Mouse (Mus musculus) c-Kit-positive CD71-positive TER-119-positive erythroid progenitor cells, embryonic 14.5 days (primary cell): ENCODE results near the gene Adora1.

Experiments used
- DNase-seq: peaks from one replicate; pipeline ENCODE4 v3.0.0-alpha.2; 2013; ENCODE audit warnings: low spot score

Gene Adora1

GRCm38 (mm10) chr1:134193674-134194197 is 41.5 kb downstream of the Adora1 start:
- no peak for DNase-seq

GRCm38 (mm10) chr1:134193126-134193525 is 42.1 kb downstream of the Adora1 start, which contains the start of gene Mybph:
TSS of gene Mybph (plus strand) at chr1:134193448.
- no peak for DNase-seq

GRCm38 (mm10) chr1:134192024-134192423 is 43.2 kb downstream of the Adora1 start:
- DNase-seq: no peak

- no peak for DNase-seq
Measured at GRCm38 (mm10) chr1:134191192-134191591, 44.0 kb downstream of the Adora1 start.

- no peak for DNase-seq
Measured at GRCm38 (mm10) chr1:134188989-134189729, 46.1 kb downstream of the Adora1 start.

- no peak for DNase-seq
Measured at GRCm38 (mm10) chr1:134188217-134188616, 47.0 kb downstream of the Adora1 start.

- DNase-seq: no peak
Measured at GRCm38 (mm10) chr1:134184089-134184488, 51.1 kb downstream of the Adora1 start.

DNA sequence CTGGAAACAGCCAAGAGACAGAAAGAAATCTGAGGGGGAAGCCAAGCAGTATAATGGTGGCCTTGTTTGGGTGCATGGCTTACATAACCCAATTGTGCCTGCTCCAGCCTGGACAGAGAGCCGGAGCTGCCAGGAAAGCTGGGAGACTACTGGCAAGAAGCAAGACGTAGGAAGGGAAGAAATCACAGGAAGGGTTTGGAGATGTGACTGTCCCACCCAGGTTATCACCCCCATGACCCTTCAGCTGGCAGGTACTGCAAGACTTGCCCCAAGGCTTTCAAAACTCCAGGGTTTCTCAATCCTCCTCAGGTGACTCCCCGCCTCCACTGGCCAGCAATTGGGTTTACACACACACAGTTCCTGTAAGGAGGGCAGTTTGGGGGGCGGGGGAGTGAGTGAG is 53.2 kb downstream of the Adora1 start, which contains the start of gene Chil1:
Gene Chil1 (plus strand): TSS at position 152 of the 400 bp plus-strand sequence.
- DNase-seq: no peak

GRCm38 (mm10) chr1:134177976-134178375 is 57.3 kb downstream of the Adora1 start:
- DNase-seq: no peak

- DNase-seq: no peak
Measured at GRCm38 (mm10) chr1:134173081-134173480, 62.1 kb downstream of the Adora1 start.

GRCm38 (mm10) chr1:134168985-134169697 is 66.1 kb downstream of the Adora1 start:
- DNase-seq: no peak

GRCm38 (mm10) chr1:134168567-134168966 is 66.7 kb downstream of the Adora1 start:
- no peak for DNase-seq

- DNase-seq: no peak
Measured at GRCm38 (mm10) chr1:134167416-134168305, 67.6 kb downstream of the Adora1 start.

DNA sequence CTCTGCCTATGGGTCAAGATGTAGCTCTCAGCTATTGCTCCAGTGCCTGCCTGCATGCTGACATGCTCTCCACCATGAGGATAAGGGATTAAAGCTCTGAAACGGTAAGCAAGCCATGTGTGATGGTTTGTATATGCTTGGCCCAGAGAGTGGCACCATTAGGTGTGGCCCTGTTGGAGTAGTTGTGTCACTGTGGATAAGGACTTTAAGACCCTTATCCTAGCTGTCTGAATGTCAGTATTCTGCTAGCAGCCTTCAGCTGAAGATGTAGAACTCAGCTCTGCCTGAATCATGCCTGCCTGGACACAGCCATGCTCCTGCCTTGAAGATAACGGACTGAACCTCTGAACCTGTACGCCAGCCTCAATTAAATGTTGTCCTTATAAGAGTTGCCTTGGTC is 68.7 kb downstream of the Adora1 start:
- no peak for DNase-seq

DNA sequence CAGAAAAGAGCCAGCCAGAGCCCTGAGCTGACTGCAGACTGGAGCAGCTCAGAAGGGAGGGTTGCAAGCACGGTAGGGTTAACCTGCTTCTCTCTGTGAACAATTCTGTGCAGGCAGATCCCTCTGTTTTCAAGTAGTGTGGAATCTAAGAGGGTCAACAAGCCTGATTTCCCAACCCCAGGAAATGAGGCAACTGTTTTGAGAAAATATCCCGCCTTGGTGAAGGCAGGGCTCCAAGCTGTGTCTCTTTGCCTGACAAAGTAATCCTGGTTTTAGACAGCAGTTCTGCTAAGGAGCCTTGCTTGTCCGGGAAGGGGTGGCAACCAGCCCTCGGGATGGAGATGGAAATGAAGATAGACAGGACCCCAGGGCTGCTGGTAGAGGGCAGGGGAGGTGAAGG is 70.8 kb downstream of the Adora1 start:
- DNase-seq: no peak

- DNase-seq: no peak
Measured at GRCm38 (mm10) chr1:134163476-134163875, 71.8 kb downstream of the Adora1 start.

DNA sequence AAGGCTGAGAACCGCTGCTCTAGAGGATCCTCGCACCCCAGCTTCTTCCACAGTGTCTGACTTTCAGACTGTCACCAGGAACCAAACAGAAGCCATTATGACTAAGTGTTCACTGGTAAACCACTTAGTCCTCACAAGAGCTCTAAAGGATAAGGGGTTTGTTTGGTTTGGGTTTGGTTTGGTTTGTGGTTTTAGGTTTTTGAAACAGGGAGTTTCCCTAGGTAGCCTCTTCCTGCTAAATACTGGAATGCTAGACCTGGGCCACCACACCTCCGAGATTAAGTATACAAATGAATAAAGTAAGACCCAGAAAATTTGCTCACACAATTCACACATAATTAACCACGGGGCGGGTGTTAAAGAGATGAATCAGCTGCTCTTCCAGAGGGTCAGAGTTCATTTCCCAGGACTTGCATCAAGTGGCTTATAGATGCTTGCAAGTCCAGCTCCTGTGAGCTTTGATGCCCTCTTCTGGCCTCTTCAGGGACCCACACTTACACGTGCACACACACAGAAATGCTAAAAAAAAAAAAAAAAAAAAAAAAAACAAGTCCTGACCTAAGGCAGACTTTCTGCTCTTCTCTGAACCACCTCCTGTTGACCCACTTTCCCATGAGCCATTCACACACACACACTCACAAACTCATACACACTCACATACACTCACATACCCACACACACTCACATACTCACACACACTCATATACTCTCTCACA is 72.6 kb downstream of the Adora1 start:
- no peak for DNase-seq

DNA sequence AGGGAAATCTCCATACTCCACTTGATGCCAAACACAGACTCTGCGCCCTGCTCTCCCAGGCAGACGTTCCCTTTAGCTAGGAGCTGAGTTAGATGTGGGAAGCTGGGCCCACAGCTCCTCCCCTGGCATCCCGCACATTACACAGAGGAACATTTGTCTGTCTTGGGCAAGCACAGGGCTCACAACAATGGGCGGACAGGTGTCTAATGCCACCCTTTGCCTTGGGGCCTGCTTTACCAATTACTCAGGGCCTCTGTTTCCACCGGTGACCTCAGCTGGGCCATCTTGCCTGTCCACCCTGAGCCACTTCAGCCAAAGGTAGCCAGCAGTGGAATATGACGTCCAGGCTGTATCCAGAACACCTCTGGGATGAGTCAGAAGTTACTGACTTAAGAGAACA is 73.8 kb downstream of the Adora1 start:
- DNase-seq: no peak

DNA sequence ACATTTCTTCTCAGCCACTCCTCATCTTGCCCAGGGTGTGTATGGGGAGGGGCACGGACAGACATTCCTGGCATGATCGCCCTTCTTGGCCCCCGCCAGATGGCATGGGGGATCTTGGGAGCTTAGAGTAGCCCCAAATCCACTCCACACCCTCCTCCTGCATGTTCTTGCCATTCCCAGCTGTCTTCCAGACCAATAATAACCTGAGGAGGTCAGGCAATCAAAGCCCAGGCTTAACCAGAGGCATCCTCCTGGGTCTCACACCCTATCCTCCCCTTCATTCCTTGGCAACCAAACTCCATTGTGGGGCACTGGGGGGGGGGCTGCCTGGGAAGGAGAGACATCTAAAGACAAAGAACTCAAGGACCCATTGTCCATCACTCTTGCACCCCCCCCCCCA is 74.8 kb downstream of the Adora1 start:
- DNase-seq: no peak

DNA sequence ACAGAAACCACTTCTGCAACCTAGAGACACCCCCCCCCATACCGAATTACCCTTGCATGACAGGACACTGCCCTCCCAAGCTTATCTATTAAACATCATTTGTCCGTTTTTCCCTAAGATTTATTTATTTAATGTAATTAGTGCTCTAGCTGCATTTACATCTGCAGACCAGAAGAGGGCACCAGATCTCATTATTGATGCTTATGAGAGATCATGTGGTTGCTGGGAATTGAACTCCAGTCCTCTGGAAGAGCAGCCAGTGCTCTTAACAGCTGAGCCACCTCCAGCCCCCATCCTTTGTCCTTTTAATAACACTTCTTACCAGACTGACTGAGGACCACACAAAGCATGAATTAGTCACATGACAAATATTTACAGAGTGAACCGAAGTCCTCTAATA is 80.6 kb downstream of the Adora1 start:
- no peak for DNase-seq

GRCm38 (mm10) chr1:134154121-134154520 is 81.1 kb downstream of the Adora1 start:
- DNase-seq: no peak
